Mouse (Mus musculus): ENCODE measurements at regions not wholly inside any gene's neighbourhood (a gene's known extent, or its start where the extent isn't known, plus 50 kb on each side); places are given as distances from the start of the nearest gene placed in this dataset.
A peak's percentile ranks its signal among the peaks of the same experiment; 100 is the strongest.

- H3K36me3 ChIP-seq (ENCODE audit: control insufficient read depth, insufficient read depth): no peaks in the 10 kb centered on the region
- no peaks in the 10 kb centered on the region for H3K27me3 ChIP-seq (ENCODE audit: control insufficient read depth, insufficient read depth, insufficient read length)
These were observed 119.0 kb upstream of the Cxcr4 start for GRCm38 (mm10) chr1:128711121-128711520.

GRCm38 (mm10) chr1:128707747-128708146, 115.7 kb upstream of the Cxcr4 start:
- Histone ChIP-seq H3K27me3 (ENCODE audit: control insufficient read depth, insufficient read depth, insufficient read length) (no peaks in the 10 kb centered on the region), H3ac (ENCODE audit: control insufficient read depth, insufficient read length) (no peak overlapping the region), H3K4me3 (no peak overlapping the region), H3K36me3 (ENCODE audit: control insufficient read depth, insufficient read depth) (no peaks in the 10 kb centered on the region), H3K79me2 (ENCODE audit: control insufficient read depth, insufficient read depth) (no peaks in the 10 kb centered on the region), H3K4me2 (ENCODE audit: low read depth) (no peak overlapping the region)
- no peak for TF ChIP-seq SRF (IDR thresholded peaks at IDR 0.05; ENCODE audit: control insufficient read depth, insufficient read length, low read depth)
- TF ChIP-seq POLR2A (IDR thresholded peaks at IDR 0.05; ENCODE audit: insufficient read length, low read depth): no peak
- TF ChIP-seq MAX (IDR thresholded peaks at IDR 0.05; ENCODE audit: low read depth): no peak
- TF ChIP-seq POLR2AphosphoS2 (IDR thresholded peaks at IDR 0.05; ENCODE audit: insufficient read length, low read depth): no peak

More at GRCm38 (mm10) chr1:128711121-128711520, 119.0 kb upstream of the Cxcr4 start:
- Histone ChIP-seq H3K79me2 (ENCODE audit: control insufficient read depth, insufficient read depth) (no peaks in the 10 kb centered on the region), H3K4me3 (no peak overlapping the region), H3K4me2 (ENCODE audit: low read depth) (no peak overlapping the region), H3ac (ENCODE audit: control insufficient read depth, insufficient read length) (no peak overlapping the region)
- no peak for TF ChIP-seq POLR2A (IDR thresholded peaks at IDR 0.05; ENCODE audit: insufficient read length, low read depth)
- TF ChIP-seq E2F4 (IDR thresholded peaks at IDR 0.05; ENCODE audit: insufficient read depth): no peak
- TF ChIP-seq SRF (IDR thresholded peaks at IDR 0.05; ENCODE audit: control insufficient read depth, insufficient read length, low read depth): no peak
- no peak for TF ChIP-seq MAX (IDR thresholded peaks at IDR 0.05; ENCODE audit: low read depth)
- no peak for TF ChIP-seq REST (IDR thresholded peaks at IDR 0.05; ENCODE audit: insufficient read depth, insufficient read length)
- no peak for TF ChIP-seq CEBPB (IDR thresholded peaks at IDR 0.05; ENCODE audit: insufficient read depth, poor library complexity, severe bottlenecking)
- no peak for TF ChIP-seq USF1 (IDR thresholded peaks at IDR 0.05; ENCODE audit: low read depth)
- no peak for TF ChIP-seq POLR2AphosphoS2 (IDR thresholded peaks at IDR 0.05; ENCODE audit: insufficient read length, low read depth)
- TF ChIP-seq TCF12 (IDR thresholded peaks at IDR 0.05; ENCODE audit: insufficient read depth, poor library complexity, severe bottlenecking): no peak

GRCm38 (mm10) chr1:128706167-128706566, 114.1 kb upstream of the Cxcr4 start:
- H3K4me3 ChIP-seq: no peak overlapping the region
- no peak overlapping the region for H3K4me2 ChIP-seq (ENCODE audit: low read depth)
- H3K27me3 ChIP-seq (ENCODE audit: control insufficient read depth, insufficient read depth, insufficient read length): no peaks in the 10 kb centered on the region
- no peaks in the 10 kb centered on the region for H3K36me3 ChIP-seq (ENCODE audit: control insufficient read depth, insufficient read depth)
- no peak for TF ChIP-seq TCF12 (IDR thresholded peaks at IDR 0.05; ENCODE audit: insufficient read depth, poor library complexity, severe bottlenecking)
- no peak for TF ChIP-seq POLR2A (IDR thresholded peaks at IDR 0.05; ENCODE audit: insufficient read length, low read depth)
- TF ChIP-seq MAX (IDR thresholded peaks at IDR 0.05; ENCODE audit: low read depth): no peak
- no peak for TF ChIP-seq POLR2AphosphoS2 (IDR thresholded peaks at IDR 0.05; ENCODE audit: insufficient read length, low read depth)
- no peak for TF ChIP-seq CEBPB (IDR thresholded peaks at IDR 0.05; ENCODE audit: insufficient read depth, poor library complexity, severe bottlenecking)
- TF ChIP-seq MYOD1 (IDR thresholded peaks at IDR 0.05; ENCODE audit: control insufficient read depth in 1 of 3, insufficient read length in 2 of 3, low read depth in 2 of 3): no peak
- TF ChIP-seq TCF3 (IDR thresholded peaks at IDR 0.05; ENCODE audit: insufficient read length, low read depth): no peak
- TF ChIP-seq USF1 (IDR thresholded peaks at IDR 0.05; ENCODE audit: low read depth): no peak
- TF ChIP-seq SRF (IDR thresholded peaks at IDR 0.05; ENCODE audit: control insufficient read depth, insufficient read length, low read depth): no peak
- no peak for TF ChIP-seq MYOG (IDR thresholded peaks at IDR 0.05; ENCODE audit: control insufficient read depth in 1 of 3, insufficient read depth in 1 of 3, insufficient read length in 2 of 3, low read depth in 2 of 3)
- no peak for TF ChIP-seq REST (IDR thresholded peaks at IDR 0.05; ENCODE audit: insufficient read depth, insufficient read length)
- no peaks in the 10 kb centered on the region for H3K79me2 ChIP-seq (ENCODE audit: control insufficient read depth, insufficient read depth)
- H3ac ChIP-seq (ENCODE audit: control insufficient read depth, insufficient read length): no peak overlapping the region

GRCm38 (mm10) chr1:128705071-128705503, 113.0 kb upstream of the Cxcr4 start:
- no peak overlapping the region for H3ac ChIP-seq (ENCODE audit: control insufficient read depth, insufficient read length)
- no peak overlapping the region for H3K4me3 ChIP-seq
- TF ChIP-seq TCF12 (IDR thresholded peaks at IDR 0.05; ENCODE audit: insufficient read depth, poor library complexity, severe bottlenecking) (no peak), E2F4 (IDR thresholded peaks at IDR 0.05; ENCODE audit: insufficient read depth) (no peak), REST (IDR thresholded peaks at IDR 0.05; ENCODE audit: insufficient read depth, insufficient read length) (no peak), POLR2A (IDR thresholded peaks at IDR 0.05; ENCODE audit: insufficient read length, low read depth) (no peak), POLR2AphosphoS2 (IDR thresholded peaks at IDR 0.05; ENCODE audit: insufficient read length, low read depth) (no peak)
- no peak overlapping the region for H3K4me2 ChIP-seq (ENCODE audit: low read depth)
- H3K27me3 ChIP-seq (ENCODE audit: control insufficient read depth, insufficient read depth, insufficient read length): no peaks in the 10 kb centered on the region
- no peaks in the 10 kb centered on the region for H3K79me2 ChIP-seq (ENCODE audit: control insufficient read depth, insufficient read depth)
- H3K36me3 ChIP-seq (ENCODE audit: control insufficient read depth, insufficient read depth): no peaks in the 10 kb centered on the region

DNA sequence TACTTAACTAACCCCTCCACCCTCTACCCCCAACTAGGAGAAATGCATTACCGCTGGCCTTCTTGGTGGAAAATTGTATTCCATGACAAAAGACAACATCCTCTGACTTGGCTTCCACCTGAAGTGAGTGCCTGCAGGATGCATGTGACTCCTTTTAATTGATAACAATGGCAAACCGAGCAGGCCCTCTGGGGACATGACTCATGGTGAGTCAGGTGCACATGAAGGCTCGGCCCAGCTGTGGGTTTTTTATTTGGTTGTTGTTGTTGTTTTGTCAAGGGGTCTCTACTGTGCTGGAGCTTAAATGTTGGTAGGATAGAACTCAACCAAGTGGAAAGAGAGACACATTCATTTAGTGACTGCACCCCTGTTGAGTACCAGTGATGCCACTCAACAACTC, 109.2 kb upstream of the Cxcr4 start:
- Histone ChIP-seq H3K27me3 (ENCODE audit: control insufficient read depth, insufficient read depth, insufficient read length) (no peaks in the 10 kb centered on the region), H3K79me2 (ENCODE audit: control insufficient read depth, insufficient read depth) (no peaks in the 10 kb centered on the region), H3ac (ENCODE audit: control insufficient read depth, insufficient read length) (no peak overlapping the region), H3K4me3 (no peak overlapping the region), H3K4me2 (ENCODE audit: low read depth) (no peak overlapping the region), H3K36me3 (ENCODE audit: control insufficient read depth, insufficient read depth) (no peaks in the 10 kb centered on the region)
- TF ChIP-seq MAX (IDR thresholded peaks at IDR 0.05; ENCODE audit: low read depth): no peak
- peak in 2 of 3 experiments; percentile 27 to 28 for TF ChIP-seq MYOD1 (IDR thresholded peaks at IDR 0.05; ENCODE audit: control insufficient read depth in 1 of 3, insufficient read length in 2 of 3, low read depth in 2 of 3)

GRCm38 (mm10) chr1:128697962-128698361, 105.9 kb upstream of the Cxcr4 start:
- no peak for TF ChIP-seq TCF12 (IDR thresholded peaks at IDR 0.05; ENCODE audit: insufficient read depth, poor library complexity, severe bottlenecking)
- TF ChIP-seq MYOG (IDR thresholded peaks at IDR 0.05; ENCODE audit: control insufficient read depth in 1 of 3, insufficient read depth in 1 of 3, insufficient read length in 2 of 3, low read depth in 2 of 3): no peak
- TF ChIP-seq SRF (IDR thresholded peaks at IDR 0.05; ENCODE audit: control insufficient read depth, insufficient read length, low read depth): no peak
- no peak for TF ChIP-seq TCF3 (IDR thresholded peaks at IDR 0.05; ENCODE audit: insufficient read length, low read depth)
- no peak for TF ChIP-seq MAX (IDR thresholded peaks at IDR 0.05; ENCODE audit: low read depth)
- no peak for TF ChIP-seq POLR2AphosphoS2 (IDR thresholded peaks at IDR 0.05; ENCODE audit: insufficient read length, low read depth)
- TF ChIP-seq USF1 (IDR thresholded peaks at IDR 0.05; ENCODE audit: low read depth): no peak
- TF ChIP-seq E2F4 (IDR thresholded peaks at IDR 0.05; ENCODE audit: insufficient read depth): no peak
- TF ChIP-seq REST (IDR thresholded peaks at IDR 0.05; ENCODE audit: insufficient read depth, insufficient read length): no peak
- TF ChIP-seq POLR2A (IDR thresholded peaks at IDR 0.05; ENCODE audit: insufficient read length, low read depth): no peak
- no peak for TF ChIP-seq CEBPB (IDR thresholded peaks at IDR 0.05; ENCODE audit: insufficient read depth, poor library complexity, severe bottlenecking)
- TF ChIP-seq MYOD1 (IDR thresholded peaks at IDR 0.05; ENCODE audit: control insufficient read depth in 1 of 3, insufficient read length in 2 of 3, low read depth in 2 of 3): no peak
- Histone ChIP-seq H3K27me3 (ENCODE audit: control insufficient read depth, insufficient read depth, insufficient read length) (no peaks in the 10 kb centered on the region), H3K79me2 (ENCODE audit: control insufficient read depth, insufficient read depth) (no peaks in the 10 kb centered on the region), H3ac (ENCODE audit: control insufficient read depth, insufficient read length) (no peak overlapping the region), H3K4me2 (ENCODE audit: low read depth) (no peak overlapping the region), H3K4me3 (no peak overlapping the region), H3K36me3 (ENCODE audit: control insufficient read depth, insufficient read depth) (no peaks in the 10 kb centered on the region)

All from myocyte (in vitro differentiated cells).